Mouse (Mus musculus): ENCODE measurements at regions not wholly inside any gene's neighbourhood (a gene's known extent, or its start where the extent isn't known, plus 50 kb on each side); places are given as distances from the start of the nearest gene placed in this dataset.

- DNase-seq (ENCODE audit: low spot score) (no peak), ATAC-seq (no peak)
- H3K4me2 ChIP-seq (replicated peaks; ENCODE audit: low read depth, low read length) = no peak overlapping the region
- no peak overlapping the region for H3K9ac ChIP-seq (replicated peaks; ENCODE audit: low read depth)
- no peaks in the 10 kb centered on the region for H3K4me1 ChIP-seq (ENCODE audit: insufficient read depth, low read depth, low read length)
- WGBS = 53% methylated on average over 7 of the region's 7 CpGs
- no peaks in the 10 kb centered on the region for H3K36me3 ChIP-seq (ENCODE audit: insufficient read depth, low read length)
- no peak overlapping the region for H3K4me3 ChIP-seq (ENCODE audit: low read depth, low read length)
- no peak overlapping the region for H3K27ac ChIP-seq (ENCODE audit: low read length)
- H3K9me3 ChIP-seq (ENCODE audit: low read length) = no peaks in the 10 kb centered on the region
- 0 out of 2 replicates have a peak, but pooled peaks cover 3% of the 10 kb centered on the region for H3K27me3 ChIP-seq (replicated peaks; ENCODE audit: insufficient read depth, low read length)
- no peak for TF ChIP-seq CTCF (IDR thresholded peaks at IDR 0.05)
Observed at GRCm38 (mm10) chr12:105959756-105960155, 50.3 kb upstream of the Vrk1 start.

Measured in lung, postnatal 0 days (tissue).